Mouse (Mus musculus): ENCODE results near the gene Ssrp1.

DNA sequence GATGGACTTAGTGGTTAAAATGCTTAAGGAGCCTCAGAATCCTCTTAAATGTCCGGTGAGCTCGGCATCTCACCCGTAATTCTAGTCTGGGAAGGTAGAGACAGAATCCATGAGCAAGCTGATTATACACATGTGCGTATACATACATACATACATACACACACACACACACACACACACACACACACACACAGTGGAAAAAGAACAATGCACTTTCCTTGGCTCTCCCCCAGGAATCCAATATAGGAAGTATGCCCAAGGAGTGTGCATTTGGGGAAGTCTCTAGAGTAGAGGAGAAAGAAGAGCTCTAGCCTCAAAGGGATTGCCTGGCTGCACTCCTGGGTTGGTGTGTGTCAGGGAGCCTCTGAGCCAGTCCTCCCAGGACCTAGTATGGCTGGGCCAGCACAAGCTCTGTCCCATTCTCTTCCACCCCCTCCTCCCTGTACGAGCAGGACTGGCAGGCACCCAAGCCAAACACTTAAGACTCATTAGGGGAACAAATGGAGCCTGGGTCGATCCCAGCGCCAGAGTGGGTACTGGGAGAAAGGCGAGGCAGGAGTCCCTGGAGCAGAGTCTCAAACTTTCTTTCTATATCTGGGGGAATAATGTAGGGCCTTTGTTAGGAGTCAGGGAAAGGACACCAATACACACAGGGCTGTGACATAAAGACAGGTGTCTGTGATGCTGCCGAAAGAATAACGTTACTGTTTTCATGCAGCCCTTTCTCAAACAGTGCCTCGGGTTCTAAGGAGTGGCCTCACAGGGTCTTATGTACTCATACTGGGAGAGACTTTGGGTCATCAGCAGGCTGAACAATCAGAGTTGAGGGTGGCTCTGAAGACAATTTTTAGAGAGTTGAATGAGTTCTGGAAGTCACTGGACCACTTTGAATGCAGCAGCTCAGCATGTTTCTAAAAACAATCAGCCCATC is 51.9 kb downstream of the Ssrp1 start:
- TF ChIP-seq CTCF (conservative IDR thresholded peaks at IDR 0.05; ENCODE audit: insufficient read depth, insufficient read length, low read depth, low read length) = no peak
- TF ChIP-seq POLR2A (IDR thresholded peaks at IDR 0.05; ENCODE audit: low read depth, low read length) = no peak
